Mouse (Mus musculus) limb, embryonic 10.5 days (tissue): ENCODE measurements at regions not wholly inside any gene's neighbourhood (a gene's known extent, or its start where the extent isn't known, plus 50 kb on each side); places are given as distances from the start of the nearest gene placed in this dataset.

Source experiments
- DNase-seq: peaks from one replicate; pipeline ENCODE4 v3.0.0-alpha.2; 2017; ENCODE audit warnings: low spot score
- H3K27ac ChIP-seq: fragments of 300-500 bp; sonication (generic); 2 replicates; pipeline ENCODE4 v1.5.1; 2016; ENCODE audit warnings: mild to moderate bottlenecking
- H3K27me3 ChIP-seq: fragments of 300-500 bp; sonication (generic); 2 replicates; pipeline ENCODE4 v1.6.1; 2016; ENCODE audit warnings: low read depth, mild to moderate bottlenecking; ENCODE audit not compliant: poor library complexity, severe bottlenecking
- H3K36me3 ChIP-seq: fragments of 300-500 bp; sonication (generic); 2 replicates; pipeline ENCODE4 v1.6.1; 2016; ENCODE audit warnings: mild to moderate bottlenecking, moderate library complexity
- H3K4me1 ChIP-seq: fragments of 300-500 bp; sonication (generic); 2 replicates; pipeline ENCODE4 v1.6.1; 2016
- H3K4me3 ChIP-seq: fragments of 300-500 bp; sonication (generic); 2 replicates; pipeline ENCODE4 v1.5.1; 2016; ENCODE audit warnings: mild to moderate bottlenecking, moderate library complexity
- H3K9me3 ChIP-seq: fragments of 300-500 bp; sonication (generic); replicated peaks from 2 replicates; pipeline ENCODE4 v1.6.1; 2016; ENCODE audit warnings: mild to moderate bottlenecking
- WGBS: fragments of 180-500 bp; shearing (Covaris S2); methylation state at CpG from one replicate; pipeline ENCODE4 v1.1.7; 2016; 5-methylcytosine and 5-hydroxymethylcytosine counted together

DNA sequence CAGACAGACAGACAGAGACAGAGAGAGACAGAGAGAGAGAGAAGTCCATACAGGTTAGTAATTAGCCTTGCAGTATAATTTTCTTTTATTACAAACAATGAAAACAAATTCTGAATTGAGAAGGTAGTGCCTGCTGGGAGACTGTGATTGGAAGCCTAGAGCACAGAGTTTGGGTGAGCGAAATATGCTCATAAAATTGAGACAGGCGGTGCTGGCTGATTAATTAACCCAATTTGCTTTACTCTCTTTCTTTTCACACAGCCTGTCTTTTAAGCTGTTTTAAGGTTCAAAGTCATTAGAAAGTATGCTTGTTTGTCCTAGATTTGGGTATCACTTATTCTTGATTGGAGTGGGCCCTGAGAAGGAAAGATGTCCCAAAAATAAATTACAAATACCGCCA is 816.1 kb downstream of the Car8 start:
- 88% methylated on average over 3 of the region's 3 CpGs for WGBS

DNA sequence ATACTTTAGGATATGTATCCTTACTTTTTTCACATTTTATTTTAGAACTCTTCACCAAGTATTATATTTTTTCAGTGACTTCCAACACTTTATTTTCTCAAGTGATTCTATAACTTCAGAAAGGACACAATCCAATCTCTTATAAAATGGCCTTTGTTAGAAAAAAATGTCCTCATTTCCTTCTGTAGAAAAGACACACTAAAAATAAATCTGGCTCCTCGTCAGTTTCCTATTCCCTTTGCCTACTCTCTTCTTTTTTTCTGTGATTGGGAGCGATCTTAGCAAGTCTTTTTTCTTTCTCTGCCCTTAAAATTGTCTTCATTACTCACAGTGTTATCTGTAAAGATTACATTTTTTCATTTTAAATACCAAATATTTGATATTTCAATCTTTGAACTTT is 824.5 kb downstream of the Car8 start:
- Histone ChIP-seq H3K27me3 (no peaks in the 10 kb centered on the region), H3K4me3 (no peak overlapping the region), H3K4me1 (no peaks in the 10 kb centered on the region), H3K27ac (no peak overlapping the region), H3K36me3 (no peaks in the 10 kb centered on the region), H3K9me3 (no peaks in the 10 kb centered on the region)
- WGBS, result 84% methylated on average over 2 of the region's 2 CpGs
- DNase-seq, result no peak

More for the DNA sequence above, 816.1 kb downstream of the Car8 start:
- Histone ChIP-seq H3K9me3 (no peaks in the 10 kb centered on the region), H3K4me1 (no peaks in the 10 kb centered on the region), H3K4me3 (no peak overlapping the region), H3K27ac (no peak overlapping the region), H3K27me3 (no peaks in the 10 kb centered on the region), H3K36me3 (no peaks in the 10 kb centered on the region)
- DNase-seq, result no peak

DNA sequence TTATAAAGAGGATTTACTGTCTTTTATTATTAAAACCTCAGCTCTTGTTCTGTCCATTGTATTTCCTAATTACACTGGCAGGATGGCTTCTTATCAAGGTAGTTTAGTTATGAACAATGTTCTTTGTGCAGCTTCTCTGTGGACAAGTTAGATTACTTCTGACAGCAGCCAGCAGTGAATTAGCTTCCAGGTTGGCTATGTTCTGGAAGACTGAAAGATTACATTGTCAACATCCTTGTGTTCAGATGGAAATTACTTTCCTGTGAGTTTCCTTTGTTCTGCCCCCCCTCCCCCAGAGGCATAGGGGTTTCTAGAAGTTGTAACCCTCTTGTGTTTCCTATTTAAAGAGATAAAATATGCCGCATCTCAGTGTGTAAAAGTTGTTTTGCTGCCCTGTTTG is 846.1 kb downstream of the Car8 start:
- H3K27me3 ChIP-seq, result no peaks in the 10 kb centered on the region
- WGBS, result 61% methylated on average over 1 of the region's 1 CpGs

DNA sequence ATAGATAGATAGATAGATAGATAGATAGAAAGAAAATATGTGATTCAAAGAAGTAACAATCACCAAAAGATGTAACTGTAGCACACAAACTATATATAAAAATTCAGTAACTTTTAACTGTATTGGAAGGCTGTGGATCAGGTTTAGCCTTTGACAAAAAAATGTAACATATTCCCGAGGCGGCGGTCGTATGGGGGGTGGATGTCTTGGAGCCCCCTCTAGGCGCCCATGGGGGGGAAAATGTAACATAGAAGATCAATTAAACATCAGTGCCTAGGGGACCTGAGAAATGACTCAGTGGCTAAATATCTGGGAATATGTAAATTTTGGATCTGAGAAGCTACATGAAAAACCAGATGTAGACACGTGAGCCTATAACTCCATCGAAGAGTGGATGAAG is 847.2 kb downstream of the Car8 start:
- DNase-seq, result peak; percentile 81
- no peaks in the 10 kb centered on the region for H3K36me3 ChIP-seq
- 89% methylated on average over 7 of the region's 7 CpGs for WGBS

More for the DNA sequence above, 846.1 kb downstream of the Car8 start:
- no peak overlapping the region for H3K27ac ChIP-seq
- H3K36me3 ChIP-seq, result no peaks in the 10 kb centered on the region
- H3K4me3 ChIP-seq, result no peak overlapping the region
- no peak for DNase-seq
- no peaks in the 10 kb centered on the region for H3K9me3 ChIP-seq
- no peaks in the 10 kb centered on the region for H3K4me1 ChIP-seq

GRCm38 (mm10) chr4:7385069-7385468 is 853.8 kb downstream of the Car8 start:
- Histone ChIP-seq H3K9me3 (no peaks in the 10 kb centered on the region), H3K36me3 (no peaks in the 10 kb centered on the region), H3K4me1 (peaks cover 3% of the 10 kb centered on the region; the same call in 1 of the 2 replicates), H3K4me3 (no peak overlapping the region), H3K27me3 (no peaks in the 10 kb centered on the region), H3K27ac (no peak overlapping the region)
- no peak for DNase-seq

More for the DNA sequence above, 847.2 kb downstream of the Car8 start:
- no peaks in the 10 kb centered on the region for H3K27me3 ChIP-seq
- no peak overlapping the region for H3K27ac ChIP-seq
- H3K9me3 ChIP-seq, result no peaks in the 10 kb centered on the region
- H3K4me3 ChIP-seq, result no peak overlapping the region
- no peaks in the 10 kb centered on the region for H3K4me1 ChIP-seq

- no peak for DNase-seq
- no peak overlapping the region for H3K27ac ChIP-seq
- 84% methylated on average over 2 of the region's 2 CpGs for WGBS
These were observed 858.8 kb downstream of the Car8 start for GRCm38 (mm10) chr4:7379996-7380395.

DNA sequence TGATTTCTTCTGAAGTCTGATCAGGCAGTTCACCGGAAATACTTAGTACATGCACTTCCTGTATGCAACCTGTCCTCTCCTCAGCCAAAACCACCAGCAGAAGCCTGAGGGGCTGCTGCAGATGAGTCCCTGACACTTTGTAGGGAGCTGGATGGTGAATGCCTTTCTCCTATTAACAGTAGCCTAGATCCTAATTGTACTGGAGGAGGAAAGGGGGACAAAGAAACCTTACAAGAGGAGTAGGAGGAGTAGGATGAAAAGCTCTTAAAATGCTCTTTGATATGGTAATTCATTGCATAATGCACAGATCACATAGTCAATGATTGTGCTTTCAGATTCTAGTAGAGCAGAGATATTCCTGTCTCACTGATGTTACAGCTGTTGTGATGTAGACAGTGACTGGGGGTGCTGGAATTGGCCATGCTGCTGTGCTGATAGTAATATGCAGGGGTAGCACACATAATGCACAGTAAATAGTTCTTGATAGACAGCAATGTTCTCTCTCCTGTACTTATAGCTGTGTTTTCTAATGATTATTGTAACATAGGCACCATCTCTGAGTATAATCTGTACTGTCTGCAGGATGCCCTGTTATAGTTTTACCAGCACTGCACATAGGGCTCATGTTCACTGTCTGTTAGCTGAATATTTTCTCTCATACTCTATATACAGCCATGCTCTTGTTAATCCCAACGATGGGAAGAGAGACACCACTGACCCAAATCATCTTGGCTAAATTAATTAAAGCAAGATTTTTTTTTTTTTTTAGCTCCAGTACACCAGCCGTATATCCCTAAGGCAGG is 874.4 kb downstream of the Car8 start:
- Histone ChIP-seq H3K9me3 (no peaks in the 10 kb centered on the region), H3K27ac (no peak overlapping the region), H3K4me3 (no peak overlapping the region), H3K4me1 (no peaks in the 10 kb centered on the region), H3K27me3 (no peaks in the 10 kb centered on the region), H3K36me3 (no peaks in the 10 kb centered on the region)
- DNase-seq, result no peak
- 87% methylated on average over 3 of the region's 3 CpGs for whole genome bisulfite sequencing

More at GRCm38 (mm10) chr4:7379996-7380395, 858.8 kb downstream of the Car8 start:
- no peaks in the 10 kb centered on the region for H3K9me3 ChIP-seq
- no peak overlapping the region for H3K4me3 ChIP-seq
- no peaks in the 10 kb centered on the region for H3K36me3 ChIP-seq
- no peaks in the 10 kb centered on the region for H3K27me3 ChIP-seq
- peaks cover 3% of the 10 kb centered on the region; the same call in 1 of the 2 replicates for H3K4me1 ChIP-seq

DNA sequence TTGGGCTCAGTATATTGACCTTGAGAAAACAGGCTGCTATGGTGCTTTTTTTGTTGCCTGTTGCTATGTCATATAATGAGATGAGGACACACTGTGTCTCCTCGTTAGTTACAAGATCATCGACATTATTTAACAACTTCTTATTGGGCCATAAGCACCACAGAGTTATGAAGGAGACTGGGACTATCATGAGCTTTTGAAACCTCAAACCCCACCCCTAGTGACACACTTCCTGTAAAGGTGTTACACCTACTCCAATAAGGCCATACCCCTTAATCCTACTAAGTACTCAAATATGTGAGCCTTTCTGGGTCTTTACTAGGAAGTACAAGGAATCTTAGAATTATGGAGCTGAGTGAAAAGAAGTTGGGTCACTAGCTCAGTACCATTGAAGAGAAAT is 875.3 kb downstream of the Car8 start:
- H3K27me3 ChIP-seq, result no peaks in the 10 kb centered on the region
- no peaks in the 10 kb centered on the region for H3K4me1 ChIP-seq
- 89% methylated on average over 2 of the region's 2 CpGs for WGBS
- no peak for DNase-seq
- no peaks in the 10 kb centered on the region for H3K36me3 ChIP-seq
- no peak overlapping the region for H3K27ac ChIP-seq
- no peaks in the 10 kb centered on the region for H3K9me3 ChIP-seq
- H3K4me3 ChIP-seq, result no peak overlapping the region

- Histone ChIP-seq H3K4me3 (no peak overlapping the region), H3K36me3 (no peaks in the 10 kb centered on the region), H3K27me3 (no peaks in the 10 kb centered on the region), H3K4me1 (no peaks in the 10 kb centered on the region), H3K9me3 (no peaks in the 10 kb centered on the region), H3K27ac (no peak overlapping the region)
- no peak for DNase-seq
- whole genome bisulfite sequencing, result 93% methylated on average over 3 of the region's 3 CpGs
These were observed 882.6 kb downstream of the Car8 start for GRCm38 (mm10) chr4:7356202-7356601.

GRCm38 (mm10) chr4:7347317-7347716 is 891.5 kb downstream of the Car8 start:
- Histone ChIP-seq H3K4me1 (no peaks in the 10 kb centered on the region), H3K27me3 (no peaks in the 10 kb centered on the region), H3K9me3 (no peaks in the 10 kb centered on the region), H3K36me3 (no peaks in the 10 kb centered on the region), H3K4me3 (no peak overlapping the region), H3K27ac (no peak overlapping the region)
- WGBS, result 69% methylated on average over 1 of the region's 1 CpGs
- DNase-seq, result no peak

DNA sequence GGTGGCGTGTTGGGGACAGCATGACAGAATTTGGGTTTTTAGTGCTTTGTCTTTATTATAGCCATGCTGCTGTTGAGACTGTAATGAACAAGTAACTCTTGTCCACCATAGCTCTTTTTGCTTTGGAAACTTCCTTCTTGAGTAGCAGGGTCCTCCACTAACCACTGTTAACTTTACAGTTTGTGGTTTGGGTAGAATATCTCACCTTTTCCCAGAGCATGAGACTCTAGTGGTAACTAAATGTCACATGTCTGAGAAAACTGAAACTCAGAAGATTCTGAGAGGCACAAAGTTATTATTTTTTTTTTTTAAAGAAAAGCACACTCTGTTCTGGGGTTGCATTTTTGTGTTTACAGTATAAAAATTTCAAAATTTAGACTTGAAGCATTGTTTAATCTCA is 897.7 kb downstream of the Car8 start:
- WGBS, result 97% methylated on average over 1 of the region's 1 CpGs

GRCm38 (mm10) chr4:7314261-7314660 is 924.6 kb downstream of the Car8 start:
- Histone ChIP-seq H3K4me3 (no peak overlapping the region), H3K9me3 (no peaks in the 10 kb centered on the region), H3K27me3 (no peaks in the 10 kb centered on the region), H3K4me1 (no peaks in the 10 kb centered on the region), H3K36me3 (no peaks in the 10 kb centered on the region), H3K27ac (no peak overlapping the region)
- DNase-seq, result no peak
- WGBS, result 83% methylated on average over 4 of the region's 4 CpGs

More for the DNA sequence above, 897.7 kb downstream of the Car8 start:
- Histone ChIP-seq H3K9me3 (no peaks in the 10 kb centered on the region), H3K36me3 (no peaks in the 10 kb centered on the region), H3K4me3 (no peak overlapping the region), H3K27ac (no peak overlapping the region), H3K4me1 (no peaks in the 10 kb centered on the region), H3K27me3 (no peaks in the 10 kb centered on the region)
- no peak for DNase-seq

DNA sequence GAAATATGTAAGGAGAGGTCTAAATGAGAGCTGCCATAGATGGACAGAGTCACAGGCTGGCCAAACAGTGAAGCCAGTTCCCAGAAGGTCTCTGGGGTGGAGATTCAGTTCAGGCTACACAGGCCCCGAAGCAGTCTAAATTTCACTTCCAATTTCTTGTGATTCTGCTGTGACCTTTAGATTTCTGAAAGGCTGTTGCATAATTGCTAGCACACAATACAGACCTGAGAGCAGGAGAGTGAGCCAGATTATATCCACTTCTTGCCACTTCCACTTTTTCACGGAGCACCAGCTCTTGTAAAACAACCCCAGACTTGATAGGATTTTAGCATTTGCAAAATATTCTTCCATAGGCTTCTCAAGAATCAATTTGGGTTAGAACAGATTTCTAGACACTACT is 925.6 kb downstream of the Car8 start:
- no peaks in the 10 kb centered on the region for H3K27me3 ChIP-seq
- no peaks in the 10 kb centered on the region for H3K4me1 ChIP-seq
- WGBS, result 88% methylated on average over 2 of the region's 2 CpGs
- no peaks in the 10 kb centered on the region for H3K9me3 ChIP-seq
- no peaks in the 10 kb centered on the region for H3K36me3 ChIP-seq
- no peak overlapping the region for H3K4me3 ChIP-seq
- no peak overlapping the region for H3K27ac ChIP-seq
- no peak for DNase-seq

DNA sequence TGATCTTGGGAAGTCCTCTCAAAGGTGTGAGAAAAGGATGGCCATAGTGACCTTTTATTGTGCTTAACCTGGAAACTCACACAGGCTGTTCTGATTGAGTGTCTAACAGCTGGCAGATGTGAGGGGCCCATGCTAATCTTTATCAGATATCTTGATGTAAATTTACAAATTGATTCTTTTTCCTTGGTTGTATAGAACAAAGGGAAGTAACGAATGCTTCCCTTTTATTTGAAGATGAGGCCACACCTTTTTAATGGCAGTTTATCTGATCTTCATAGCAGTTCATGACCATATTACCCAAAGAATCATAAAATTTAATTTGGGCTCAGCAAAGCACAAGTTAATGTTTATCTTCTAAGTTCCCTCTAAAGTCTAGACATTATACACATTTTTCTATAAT is 926.7 kb downstream of the Car8 start:
- H3K27ac ChIP-seq, result no peak overlapping the region
- DNase-seq, result no peak
- H3K36me3 ChIP-seq, result no peaks in the 10 kb centered on the region
- no peaks in the 10 kb centered on the region for H3K4me1 ChIP-seq
- no peaks in the 10 kb centered on the region for H3K9me3 ChIP-seq
- 86% methylated on average over 1 of the region's 1 CpGs for WGBS
- H3K27me3 ChIP-seq, result no peaks in the 10 kb centered on the region
- H3K4me3 ChIP-seq, result no peak overlapping the region
